Comparison of ENCODE assay signal across 17 mouse cellular contexts in the genomic region with DNA sequence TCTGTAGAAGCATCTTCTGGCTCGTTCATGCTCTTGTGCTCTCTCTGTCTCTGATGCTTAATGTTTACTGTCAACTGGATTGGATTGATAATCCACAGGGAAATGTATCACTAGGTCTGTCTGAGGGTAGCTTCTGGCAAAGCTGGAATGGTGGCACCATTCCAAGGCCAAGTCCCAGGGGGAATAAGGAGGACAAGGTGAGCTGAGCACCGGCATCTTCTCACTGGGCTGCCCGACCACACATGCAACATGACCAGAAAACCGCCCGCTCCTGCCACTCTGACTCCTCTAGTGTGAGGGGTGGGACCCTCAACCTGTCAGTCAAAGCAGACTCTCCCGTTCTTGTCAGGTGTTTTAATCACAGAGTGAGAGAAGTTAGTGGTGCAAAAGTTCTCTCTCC.
"Had no signal": no experiment of that assay in that cellular context is flagged by ENCODE, and none has a peak within 500 bp of the region (broad histone marks: within the 10 kb centered on the region; RNA-seq: fewer than 3 reads in every experiment).

No protein-coding gene starts in this region.

- H3K4me3 ChIP-seq: limb, embryonic 12.5 days; liver, embryonic 13.5 days; lung, embryonic 15.5 days; megakaryocyte, embryonic 14.5 days; neural tube, embryonic 13.5 days had no signal

- H3K36me3 ChIP-seq: limb, embryonic 12.5 days; liver, embryonic 13.5 days; lung, embryonic 15.5 days; neural tube, embryonic 13.5 days had no signal

- DNase-seq: kidney, postnatal 14 days; liver; liver, embryonic 13.5 days; liver, postnatal 0 days; lung, postnatal 14 days; retina, postnatal 1 day; right cerebral cortex, postnatal 4 days; spleen, adult 18-20 months; thymus, adult 18-20 months; thymus, postnatal 14 days had no signal

- H3K27me3 ChIP-seq: limb, embryonic 12.5 days; liver, embryonic 13.5 days; lung, embryonic 15.5 days; megakaryocyte, embryonic 14.5 days; neural tube, embryonic 13.5 days had no signal

- ATAC-seq: liver, postnatal 0 days; midbrain, embryonic 16.5 days had no signal

- H3K4me2 ChIP-seq: limb, embryonic 12.5 days; liver, embryonic 13.5 days; lung, embryonic 15.5 days; midbrain, embryonic 11.5 days; neural tube, embryonic 13.5 days had no signal

- H3K9me3 ChIP-seq: limb, embryonic 12.5 days; liver, embryonic 13.5 days; lung, embryonic 15.5 days; neural tube, embryonic 13.5 days had no signal

- H3K27ac ChIP-seq: limb, embryonic 12.5 days; liver, embryonic 13.5 days; lung, embryonic 15.5 days; macrophage had no signal

- H3K4me1 ChIP-seq: limb, embryonic 12.5 days; liver, embryonic 13.5 days; lung, embryonic 15.5 days; megakaryocyte, embryonic 14.5 days had no signal

- H3K9ac ChIP-seq: limb, embryonic 12.5 days; liver, embryonic 13.5 days; liver, postnatal 0 days; lung, embryonic 15.5 days; neural tube, embryonic 13.5 days had no signal
